Mouse (Mus musculus): ENCODE data around the gene Shq1. TPM values are rescaled to one million over a fixed set of nuclear protein-coding genes. Genes with fewer than 3 reads are reported as not detected.

Gene Shq1
- polyA plus RNA-seq, 1 experiment from 2014 or later, result 15.3 TPM

DNA sequence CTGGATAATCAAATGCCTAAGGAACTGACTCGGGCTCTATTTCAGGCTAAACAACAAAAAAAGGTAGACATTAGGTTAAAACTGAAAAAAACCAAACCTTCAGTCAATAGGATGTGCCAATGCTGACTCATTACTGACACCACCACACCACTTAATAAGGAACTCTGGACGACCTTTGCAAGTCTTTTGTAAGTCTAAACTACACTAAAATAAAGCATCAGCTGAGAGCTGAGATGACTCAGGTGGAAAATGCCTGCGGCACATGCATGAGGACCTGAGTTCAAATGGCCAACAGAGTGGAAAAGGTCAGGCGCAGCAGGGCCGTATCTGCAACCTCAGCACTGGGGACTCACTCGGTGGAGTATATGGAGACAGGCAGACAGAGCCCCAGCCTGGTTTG lies 69.3 kb downstream of the Shq1 start:
- Histone ChIP-seq H3K9me3 (replicated peaks) (no peaks in the 10 kb centered on the region), H3K4me3 (replicated peaks) (no peak overlapping the region), H3K27ac (no peak overlapping the region), H3K9ac (no peak overlapping the region), H3K4me2 (no peak overlapping the region), H3K4me1 (replicated peaks) (no peaks in the 10 kb centered on the region), H3K36me3 (peaks cover 8% of the 10 kb centered on the region; the same call in 1 of the 2 replicates), H3K27me3 (no peaks in the 10 kb centered on the region)
- DNase-seq, result no peak
- WGBS (ENCODE audit: insufficient replicate concordance), result 73% methylated on average over 6 of the region's 6 CpGs
- ATAC-seq (ENCODE audit: low read depth), result no peak

DNA sequence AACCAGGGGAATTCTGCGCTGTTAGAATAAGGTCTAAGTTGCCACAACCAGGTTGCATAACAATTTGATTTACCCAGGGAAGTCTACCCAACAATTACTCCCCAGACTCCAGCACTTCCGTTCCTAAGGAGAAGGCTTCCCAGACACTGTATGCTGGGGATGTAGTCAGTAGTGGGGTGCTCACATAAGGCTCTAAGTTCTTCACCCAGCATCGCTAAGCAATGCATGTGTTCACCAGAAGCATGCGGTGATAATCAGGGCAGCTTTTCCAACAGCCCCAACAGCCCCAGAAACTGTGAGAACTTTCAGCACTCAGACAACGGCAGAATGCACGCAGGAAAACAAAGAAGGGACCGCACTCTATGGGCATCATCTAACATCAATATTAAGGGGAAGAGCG lies 77.1 kb downstream of the Shq1 start:
- no peak overlapping the region for H3K4me3 ChIP-seq (replicated peaks)
- H3K4me2 ChIP-seq, result no peak overlapping the region
- WGBS (ENCODE audit: insufficient replicate concordance), result 80% methylated on average over 8 of the region's 8 CpGs
- H3K4me1 ChIP-seq (replicated peaks), result no peaks in the 10 kb centered on the region
- ATAC-seq (ENCODE audit: low read depth) (no peak), DNase-seq (no peak)
- H3K27ac ChIP-seq, result no peak overlapping the region
- no peak overlapping the region for H3K9ac ChIP-seq
- H3K36me3 ChIP-seq, result no peaks in the 10 kb centered on the region
- no peaks in the 10 kb centered on the region for H3K27me3 ChIP-seq
- no peaks in the 10 kb centered on the region for H3K9me3 ChIP-seq (replicated peaks)

DNA sequence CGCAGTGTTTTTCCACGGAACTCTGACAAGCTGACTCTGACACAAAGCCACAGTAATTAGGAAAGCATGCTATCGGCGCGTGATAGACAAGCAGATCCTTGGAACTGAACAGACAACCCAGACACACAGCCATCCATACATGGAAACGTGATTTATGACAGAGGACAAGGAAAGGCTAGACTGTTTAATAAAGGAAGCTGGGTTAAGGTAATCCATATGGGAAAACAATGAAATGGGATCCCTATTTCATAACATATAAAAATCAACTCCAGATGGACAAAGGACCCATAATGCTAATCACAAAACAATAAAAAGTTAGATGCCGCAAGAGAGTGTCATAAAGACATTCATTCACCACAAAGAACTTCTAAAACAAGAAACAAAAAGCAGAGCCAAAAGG lies 78.0 kb downstream of the Shq1 start:
- no peak overlapping the region for H3K9ac ChIP-seq
- H3K4me2 ChIP-seq, result no peak overlapping the region
- no peaks in the 10 kb centered on the region for H3K36me3 ChIP-seq
- H3K27ac ChIP-seq, result no peak overlapping the region
- ATAC-seq (ENCODE audit: low read depth), result no peak
- 79% methylated on average over 7 of the region's 7 CpGs for WGBS (ENCODE audit: insufficient replicate concordance)
- no peaks in the 10 kb centered on the region; the same call in 1 of the 2 replicates for H3K4me1 ChIP-seq (replicated peaks)
- no peaks in the 10 kb centered on the region for H3K27me3 ChIP-seq
- no peaks in the 10 kb centered on the region for H3K9me3 ChIP-seq (replicated peaks)
- H3K4me3 ChIP-seq (replicated peaks), result no peak overlapping the region
- DNase-seq, result no peak

DNA sequence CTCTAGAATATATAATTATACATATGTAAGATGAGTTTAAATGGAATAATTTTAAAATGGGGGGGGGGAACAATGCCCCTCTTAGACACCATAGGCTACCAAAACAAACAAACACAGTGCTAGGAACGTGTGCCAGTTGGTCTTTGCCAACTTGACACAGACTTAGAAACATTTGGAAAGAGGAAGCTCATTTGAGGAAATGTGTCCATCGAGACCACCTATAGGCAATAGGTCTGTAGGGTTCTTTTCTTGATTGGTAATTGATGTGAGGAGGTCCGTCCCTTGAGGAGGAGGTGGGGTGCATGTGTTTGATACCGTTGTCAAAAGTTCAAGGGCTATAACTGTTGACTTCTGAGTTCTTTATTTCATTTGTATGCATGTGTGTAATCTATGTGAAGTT lies 80.4 kb downstream of the Shq1 start:
- H3K9ac ChIP-seq, result no peak overlapping the region
- H3K9me3 ChIP-seq (replicated peaks), result no peaks in the 10 kb centered on the region
- no peak overlapping the region for H3K4me3 ChIP-seq (replicated peaks)
- H3K27me3 ChIP-seq, result no peaks in the 10 kb centered on the region
- WGBS (ENCODE audit: insufficient replicate concordance), result 47% methylated on average over 4 of the region's 4 CpGs
- ATAC-seq (ENCODE audit: low read depth) (no peak), DNase-seq (no peak)
- H3K4me2 ChIP-seq, result no peak overlapping the region
- no peak overlapping the region for H3K27ac ChIP-seq
- no peaks in the 10 kb centered on the region for H3K36me3 ChIP-seq
- H3K4me1 ChIP-seq (replicated peaks), result peaks cover 11% of the 10 kb centered on the region

DNA sequence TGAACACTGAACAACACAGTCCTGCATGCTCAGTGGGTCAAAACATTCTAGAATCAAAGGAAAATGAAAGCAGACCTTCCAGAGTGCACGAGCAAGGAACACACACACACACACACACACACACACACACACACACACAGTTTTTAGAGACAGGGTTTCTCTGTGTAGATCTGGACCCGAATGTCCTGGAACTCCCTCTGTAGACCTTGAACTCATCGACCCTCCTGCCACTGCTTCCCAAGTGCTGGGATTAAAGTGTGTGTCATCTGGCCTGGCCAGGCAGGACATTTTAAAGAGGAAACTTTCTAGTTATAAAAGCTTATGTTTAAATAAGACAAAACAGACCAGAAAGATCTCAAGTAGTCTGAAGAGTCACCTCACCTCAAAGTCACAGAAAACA lies 82.1 kb downstream of the Shq1 start:
- Histone ChIP-seq H3K4me2 (no peak overlapping the region), H3K9ac (no peak overlapping the region), H3K4me1 (replicated peaks) (peaks cover 11% of the 10 kb centered on the region), H3K36me3 (no peaks in the 10 kb centered on the region), H3K9me3 (replicated peaks) (no peaks in the 10 kb centered on the region), H3K27me3 (no peaks in the 10 kb centered on the region), H3K27ac (no peak overlapping the region), H3K4me3 (replicated peaks) (no peak overlapping the region)
- ATAC-seq (ENCODE audit: low read depth) (no peak), DNase-seq (no peak)
- 48% methylated on average over 3 of the region's 3 CpGs for WGBS (ENCODE audit: insufficient replicate concordance)

DNA sequence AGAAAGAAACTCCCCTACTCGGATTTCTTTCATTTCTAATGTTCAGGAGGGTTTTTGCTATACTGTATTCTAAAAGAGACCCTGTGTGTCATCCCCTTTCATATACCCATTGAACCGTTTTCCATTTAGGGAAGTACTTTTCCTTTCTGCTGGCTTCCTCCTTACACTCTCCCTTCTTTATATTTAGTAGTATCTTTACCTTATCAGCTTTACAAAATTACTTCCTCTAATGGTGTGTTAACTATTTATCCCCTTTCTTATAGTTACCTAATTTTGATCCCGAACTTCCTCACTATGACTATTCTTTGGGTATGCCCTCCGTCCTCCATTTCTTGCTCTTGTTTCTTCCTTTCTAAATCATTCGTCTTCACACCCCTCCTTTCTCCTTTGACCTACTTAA lies 84.2 kb downstream of the Shq1 start:
- no peak overlapping the region for H3K4me2 ChIP-seq
- ATAC-seq (ENCODE audit: low read depth) (no peak), DNase-seq (no peak)
- no peak overlapping the region for H3K27ac ChIP-seq
- no peaks in the 10 kb centered on the region for H3K36me3 ChIP-seq
- no peaks in the 10 kb centered on the region for H3K9me3 ChIP-seq (replicated peaks)
- 35% methylated on average over 5 of the region's 5 CpGs for WGBS (ENCODE audit: insufficient replicate concordance)
- H3K4me1 ChIP-seq (replicated peaks), result peaks cover 11% of the 10 kb centered on the region
- H3K9ac ChIP-seq, result no peak overlapping the region
- no peaks in the 10 kb centered on the region for H3K27me3 ChIP-seq
- no peak overlapping the region for H3K4me3 ChIP-seq (replicated peaks)

DNA sequence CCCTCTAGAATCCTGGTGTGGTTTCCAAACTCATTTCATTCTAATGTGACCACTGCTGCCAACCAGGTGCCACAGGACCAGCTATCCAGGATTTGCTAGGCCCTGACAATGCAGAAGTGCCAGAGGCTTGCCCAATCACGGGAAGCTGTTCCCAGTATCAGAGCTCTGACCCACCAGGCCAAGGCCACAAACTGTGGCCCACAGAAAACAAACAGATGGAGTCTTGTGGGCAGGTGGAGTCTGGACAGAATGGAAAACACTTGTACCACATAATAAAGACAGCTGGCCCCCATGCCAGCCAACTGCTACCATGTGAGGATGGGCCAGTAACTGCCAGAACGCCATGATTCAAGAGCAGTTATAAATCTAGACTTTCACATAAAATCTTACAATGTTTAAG lies 89.0 kb downstream of the Shq1 start:
- ATAC-seq (ENCODE audit: low read depth) (no peak), DNase-seq (no peak)
- H3K36me3 ChIP-seq, result peaks cover 6% of the 10 kb centered on the region; the same call in 1 of the 2 replicates
- H3K9me3 ChIP-seq (replicated peaks), result no peaks in the 10 kb centered on the region
- 68% methylated on average over 2 of the region's 2 CpGs for WGBS (ENCODE audit: insufficient replicate concordance)
- no peak overlapping the region for H3K9ac ChIP-seq
- no peaks in the 10 kb centered on the region for H3K27me3 ChIP-seq
- no peak overlapping the region for H3K4me3 ChIP-seq (replicated peaks)
- H3K4me1 ChIP-seq (replicated peaks), result peaks cover 7% of the 10 kb centered on the region
- no peak overlapping the region for H3K4me2 ChIP-seq
- H3K27ac ChIP-seq, result no peak overlapping the region

DNA sequence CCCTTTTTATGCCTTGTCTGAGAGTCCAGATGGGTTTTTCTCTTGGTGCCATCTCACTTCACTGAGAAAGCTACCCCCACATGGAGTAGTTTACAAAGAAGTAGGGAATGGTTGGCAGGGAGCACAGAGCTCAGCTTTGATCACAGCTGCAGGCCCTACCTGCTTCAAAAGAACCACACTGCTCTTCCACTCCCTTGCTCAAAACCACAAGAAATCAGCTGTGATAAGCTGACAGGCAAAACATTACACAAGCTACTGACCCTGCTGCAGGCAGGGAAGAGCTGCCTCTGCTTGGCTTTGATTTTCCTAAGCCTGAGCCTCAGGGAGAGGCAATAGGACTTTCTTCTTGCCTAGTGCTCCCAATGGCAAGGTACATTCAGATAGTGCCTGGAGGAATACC lies 89.9 kb downstream of the Shq1 start:
- no peaks in the 10 kb centered on the region for H3K27me3 ChIP-seq
- H3K4me1 ChIP-seq (replicated peaks), result peaks cover 2% of the 10 kb centered on the region
- H3K27ac ChIP-seq, result no peak overlapping the region
- H3K9ac ChIP-seq, result no peak overlapping the region
- peaks cover 6% of the 10 kb centered on the region; the same call in 1 of the 2 replicates for H3K36me3 ChIP-seq
- no peaks in the 10 kb centered on the region for H3K9me3 ChIP-seq (replicated peaks)
- ATAC-seq (ENCODE audit: low read depth) (no peak), DNase-seq (no peak)
- no peak overlapping the region for H3K4me2 ChIP-seq
- no peak overlapping the region for H3K4me3 ChIP-seq (replicated peaks)

DNA sequence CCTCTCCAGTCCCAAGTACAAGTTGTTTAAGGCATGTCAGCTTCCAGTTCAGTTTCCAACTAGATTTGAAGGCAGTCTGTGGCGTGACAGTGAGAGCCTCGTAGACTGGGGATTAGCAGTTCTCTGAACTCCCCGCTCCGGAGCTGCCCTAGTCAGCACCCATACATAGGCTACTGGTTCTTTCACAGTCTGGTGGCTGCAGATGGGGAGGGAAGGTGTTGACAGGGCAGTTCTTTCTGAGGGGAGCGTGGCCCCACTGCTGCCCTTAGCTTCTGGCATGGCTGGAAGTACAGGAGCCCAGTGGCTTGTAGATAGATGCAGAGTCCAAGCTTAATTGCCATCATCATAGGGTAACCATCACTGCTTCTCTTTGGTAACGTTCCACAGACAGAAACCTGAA lies 93.4 kb downstream of the Shq1 start:
- WGBS (ENCODE audit: insufficient replicate concordance), result 86% methylated on average over 6 of the region's 6 CpGs
- Histone ChIP-seq H3K9me3 (replicated peaks) (no peaks in the 10 kb centered on the region), H3K4me1 (replicated peaks) (no peaks in the 10 kb centered on the region; the same call in 1 of the 2 replicates), H3K27me3 (no peaks in the 10 kb centered on the region), H3K4me2 (no peak overlapping the region), H3K9ac (no peak overlapping the region), H3K4me3 (replicated peaks) (no peak overlapping the region), H3K27ac (no peak overlapping the region), H3K36me3 (peaks cover 13% of the 10 kb centered on the region)
- DNase-seq, result no peak
- no peak for ATAC-seq (ENCODE audit: low read depth)

DNA sequence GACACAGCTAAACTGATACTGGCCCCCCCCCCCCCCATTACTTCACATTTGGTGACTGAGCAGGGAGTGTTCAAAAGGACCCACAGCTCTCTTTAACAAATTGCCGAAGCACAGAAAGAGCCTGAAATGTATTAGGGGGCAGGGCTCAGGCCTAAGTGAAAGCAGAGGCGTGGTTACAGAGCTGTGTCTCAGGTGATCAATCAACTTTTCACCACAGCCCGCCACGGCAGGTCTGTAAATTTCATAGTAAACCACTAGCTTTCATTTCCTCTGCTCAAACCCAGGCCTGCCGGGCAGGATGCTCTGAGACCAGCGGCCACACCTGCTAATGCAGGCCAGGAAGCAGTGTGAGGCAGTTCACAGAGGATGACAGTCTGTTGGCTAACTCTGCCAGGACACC lies 94.8 kb downstream of the Shq1 start:
- no peak overlapping the region for H3K9ac ChIP-seq
- peaks cover 21% of the 10 kb centered on the region for H3K36me3 ChIP-seq
- no peak overlapping the region for H3K4me3 ChIP-seq (replicated peaks)
- H3K27me3 ChIP-seq, result no peaks in the 10 kb centered on the region
- 65% methylated on average over 6 of the region's 6 CpGs for WGBS (ENCODE audit: insufficient replicate concordance)
- no peak overlapping the region for H3K27ac ChIP-seq
- H3K4me1 ChIP-seq (replicated peaks), result no peaks in the 10 kb centered on the region
- H3K4me2 ChIP-seq, result no peak overlapping the region
- DNase-seq (no peak), ATAC-seq (ENCODE audit: low read depth) (no peak)
- no peaks in the 10 kb centered on the region for H3K9me3 ChIP-seq (replicated peaks)

DNA sequence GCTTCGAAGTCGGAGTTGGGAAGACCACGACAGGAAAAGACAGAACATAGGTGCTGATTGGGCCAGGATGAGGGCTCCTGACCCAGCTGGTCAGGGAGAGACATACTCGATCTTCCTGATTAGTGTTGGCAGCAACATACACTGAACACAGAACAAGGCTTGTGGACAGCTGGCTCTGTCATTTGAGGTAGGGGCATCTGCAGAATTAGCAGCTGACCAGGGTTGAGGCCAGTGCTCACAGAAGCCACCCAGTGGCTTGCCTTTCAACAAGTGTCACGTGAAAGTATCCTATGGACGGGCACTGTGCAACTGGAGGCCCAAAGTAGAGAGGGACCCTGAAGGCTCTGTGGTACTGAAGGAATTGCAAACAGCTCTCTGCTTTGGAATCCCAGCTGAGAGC lies 104.2 kb downstream of the Shq1 start:
- DNase-seq (no peak), ATAC-seq (ENCODE audit: low read depth) (no peak)
- H3K9ac ChIP-seq, result no peak overlapping the region
- H3K9me3 ChIP-seq (replicated peaks), result no peaks in the 10 kb centered on the region
- peaks cover 12% of the 10 kb centered on the region for H3K4me1 ChIP-seq (replicated peaks)
- peaks cover 40% of the 10 kb centered on the region for H3K27me3 ChIP-seq
- H3K27ac ChIP-seq, result no peak overlapping the region
- peaks cover 4% of the 10 kb centered on the region; the same call in 1 of the 2 replicates for H3K36me3 ChIP-seq
- WGBS (ENCODE audit: insufficient replicate concordance), result 60% methylated on average over 6 of the region's 6 CpGs
- H3K4me2 ChIP-seq, result no peak overlapping the region
- H3K4me3 ChIP-seq (replicated peaks), result no peak overlapping the region

DNA sequence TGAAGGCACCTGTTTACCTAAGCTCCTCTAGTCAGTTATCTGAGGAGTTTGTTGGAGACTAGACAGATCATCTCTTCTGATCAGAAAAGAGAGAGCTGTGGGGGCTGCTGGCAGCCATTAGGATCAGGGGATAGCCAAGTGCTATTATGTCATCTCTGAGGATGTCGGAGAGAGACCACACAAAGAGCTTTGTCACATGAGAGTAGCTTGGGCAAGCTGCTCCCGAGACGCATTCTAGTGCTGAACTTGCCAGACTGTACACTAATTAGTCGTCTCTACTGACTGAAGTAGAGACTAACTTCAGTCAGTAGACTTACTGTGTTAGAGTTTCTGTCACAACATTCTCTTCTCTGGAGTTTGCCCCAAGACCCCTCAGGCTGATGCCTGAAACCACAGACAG lies 106.4 kb downstream of the Shq1 start:
- DNase-seq (no peak), ATAC-seq (ENCODE audit: low read depth) (no peak)
- Histone ChIP-seq H3K4me3 (replicated peaks) (no peak overlapping the region), H3K9me3 (replicated peaks) (no peaks in the 10 kb centered on the region), H3K36me3 (0 out of 2 replicates have a peak, but pooled peaks cover under 1% of the 10 kb centered on the region), H3K4me1 (replicated peaks) (peaks cover 12% of the 10 kb centered on the region), H3K27ac (no peak overlapping the region), H3K27me3 (peaks cover 51% of the 10 kb centered on the region), H3K4me2 (no peak overlapping the region), H3K9ac (no peak overlapping the region)
- 66% methylated on average over 4 of the region's 4 CpGs for WGBS (ENCODE audit: insufficient replicate concordance)
